Mouse (Mus musculus) G1E (cell line): ENCODE data around the gene Spag6.

Source experiments
- CTCF ChIP-seq: IDR thresholded peaks from 2 replicates; pipeline ENCODE4 v1.5.1; 2012; ENCODE audit warnings: low read depth, low read length, inconsistent platforms, mixed read lengths
- GATA1 ChIP-seq: IDR thresholded peaks from 2 replicates; pipeline ENCODE4 v1.6.1; 2012; ENCODE audit warnings: borderline replicate concordance, low read length, inconsistent platforms, mixed read lengths

- TF ChIP-seq CTCF = no peak
- TF ChIP-seq GATA1 = no peak
Measured at GRCm38 (mm10) chr2:18693871-18694610, at the start of gene Spag6.
